12 mouse cellular contexts compared by ENCODE assay signal in genomic region chr2:5746529-5746928, GRCm38 (mm10). TPM values are rescaled to one million over a fixed set of nuclear protein-coding genes. Genes with fewer than 3 reads are reported as not detected.
DNase-seq lines count a peak whose midpoint lies in the region; ATAC-seq and TF ChIP-seq lines count a peak whose summit lies in the region.
"Had no signal": no experiment of that assay in that cellular context is flagged by ENCODE, and none has a peak within 500 bp of the region (broad histone marks: within the 10 kb centered on the region; RNA-seq: fewer than 3 reads in every experiment).

No protein-coding gene starts in this region.

- H3K4me2 ChIP-seq in lung, embryonic 14.5 days, result peak overlapping the region; percentile 54
- no peak overlapping the region for H3K4me2 ChIP-seq in intestine, embryonic 16.5 days (ENCODE audit: low read depth, low read length)
- H3K4me2 ChIP-seq: embryonic facial prominence, embryonic 13.5 days had no signal

- TF ChIP-seq POLR2A in cerebellum, adult 2 months (IDR thresholded peaks at IDR 0.05; ENCODE audit: borderline replicate concordance, insufficient read depth, low read length), result no peak

- peak; percentile 85 for ATAC-seq in lung, embryonic 14.5 days (ENCODE audit: insufficient read depth)
- ATAC-seq in intestine, embryonic 16.5 days, result peak; percentile 28; the same call in 1 of the 2 replicates
- ATAC-seq: CD4-positive, CD25-positive, alpha-beta regulatory T cell, adult 4 months had no signal

- no peaks in the 10 kb centered on the region for H3K27me3 ChIP-seq in lung, embryonic 14.5 days (ENCODE audit: insufficient read depth, low read length)
- H3K27me3 ChIP-seq in intestine, embryonic 16.5 days (replicated peaks; ENCODE audit: control insufficient read depth, insufficient read depth, low read length), result no peaks in the 10 kb centered on the region
- no peaks in the 10 kb centered on the region for H3K27me3 ChIP-seq in cerebellum, adult 2 months (ENCODE audit: control insufficient read depth, insufficient read depth, low read length)
- H3K27me3 ChIP-seq: embryonic facial prominence, embryonic 13.5 days had no signal

- no peak for TF ChIP-seq CTCF in lung, embryonic 14.5 days (IDR thresholded peaks at IDR 0.05; ENCODE audit: low read depth)
- TF ChIP-seq CTCF in cerebellum, adult 2 months (IDR thresholded peaks at IDR 0.05; ENCODE audit: borderline replicate concordance, insufficient read depth, low read depth, low read length), result no peak

- 26% methylated on average over 12 of the region's 12 CpGs for WGBS in lung, embryonic 14.5 days
- 57% methylated on average over 12 of the region's 12 CpGs for WGBS in intestine, embryonic 16.5 days
- 78% methylated on average over 12 of the region's 12 CpGs for WGBS in cerebellum, adult 2 months

- H3K4me3 ChIP-seq in lung, embryonic 14.5 days (ENCODE audit: low read depth, low read length), result peak overlapping the region; percentile 20; the same call in 1 of the 2 replicates
- H3K4me3 ChIP-seq in intestine, embryonic 16.5 days (ENCODE audit: low read length), result no peak overlapping the region
- H3K4me3 ChIP-seq in cerebellum, adult 2 months (replicated peaks; ENCODE audit: insufficient read depth, low read depth, low read length), result no peak overlapping the region
- H3K4me3 ChIP-seq: embryonic facial prominence, embryonic 13.5 days; forebrain, embryonic 10.5 days had no signal

- H3K4me1 ChIP-seq in lung, embryonic 14.5 days (ENCODE audit: insufficient read depth), result peaks cover 3% of the 10 kb centered on the region; the same call in 1 of the 2 replicates
- no peaks in the 10 kb centered on the region; the same call in 1 of the 2 replicates for H3K4me1 ChIP-seq in intestine, embryonic 16.5 days (ENCODE audit: control insufficient read depth, insufficient read depth, low read length)
- no peaks in the 10 kb centered on the region for H3K4me1 ChIP-seq in cerebellum, adult 2 months (ENCODE audit: control insufficient read depth, insufficient read depth, low read length)
- H3K4me1 ChIP-seq: embryonic facial prominence, embryonic 13.5 days; forebrain, embryonic 10.5 days had no signal

- H3K36me3 ChIP-seq in lung, embryonic 14.5 days (ENCODE audit: insufficient read depth), result no peaks in the 10 kb centered on the region
- H3K36me3 ChIP-seq in intestine, embryonic 16.5 days (ENCODE audit: control insufficient read depth, insufficient read depth, low read length), result no peaks in the 10 kb centered on the region
- H3K36me3 ChIP-seq: embryonic facial prominence, embryonic 13.5 days; forebrain, embryonic 10.5 days had no signal

- H3K27ac ChIP-seq in lung, embryonic 14.5 days (ENCODE audit: low read depth), result no peak overlapping the region
- no peak overlapping the region for H3K27ac ChIP-seq in intestine, embryonic 16.5 days (ENCODE audit: low read length)
- no peak overlapping the region for H3K27ac ChIP-seq in cerebellum, adult 2 months (ENCODE audit: insufficient read depth, low read length)
- H3K27ac ChIP-seq: embryonic facial prominence, embryonic 13.5 days; forebrain, embryonic 10.5 days had no signal

- peak; percentile 80 for DNase-seq in lung, embryonic 14.5 days
- DNase-seq in lung, postnatal 25 days (ENCODE audit: low spot score), result no peak
- peak; percentile 63 for DNase-seq in kidney, postnatal 10 days
- peak; percentile 9 for DNase-seq in mesoderm, embryonic 11.5 days (ENCODE audit: low read depth, low spot score)
- no peak for DNase-seq in MN1 (ENCODE audit: low spot score)
- DNase-seq in cerebellum, adult 2 months, result no peak
- DNase-seq: liver; right cerebral cortex, adult 18-20 months had no signal

- H3K9me3 ChIP-seq in lung, embryonic 14.5 days (ENCODE audit: low read depth, low read length), result no peaks in the 10 kb centered on the region
- H3K9me3 ChIP-seq in intestine, embryonic 16.5 days (ENCODE audit: control insufficient read depth, low read length), result no peaks in the 10 kb centered on the region

- no peak overlapping the region for H3K9ac ChIP-seq in lung, embryonic 14.5 days
- peak overlapping the region; percentile 20; the same call in 1 of the 2 replicates for H3K9ac ChIP-seq in intestine, embryonic 16.5 days (ENCODE audit: low read depth, low read length)
- H3K9ac ChIP-seq: embryonic facial prominence, embryonic 13.5 days had no signal

RNA-seq across cellular contexts. Expression of gene Camk1d, which starts 32.2 kb away (rescaled TPM):
- 2.9 and 3.0 TPM in 2 replicates for polyA plus RNA-seq in lung, embryonic 14.5 days (2014; fragmentation: Nextera tagmentation; extraction: Ambion mirVana)
- polyA plus RNA-seq in intestine, embryonic 16.5 days (2015; fragmentation: Nextera tagmentation; extraction: Ambion mirVana), result 23.1 and 27.0 TPM in 2 replicates
- polyA plus RNA-seq in cerebellum, adult 2 months (2012; rRNA removed), result 25.3 and 25.6 TPM in 2 replicates

Comparison
In these comparisons a context has a peak if more than half of its experiments do, and no peak if none do; other contexts are left out.
1. DNase-seq: peak in lung, embryonic 14.5 days (single experiment), kidney, postnatal 10 days (single experiment) and mesoderm, embryonic 11.5 days (single experiment); none in lung, postnatal 25 days (single experiment), MN1 (single experiment) and cerebellum, adult 2 months (0 of 2).